Mouse (Mus musculus) heart, embryonic 11.5 days (tissue): Measurements from ENCODE around the gene Abr. TPM values are rescaled to one million over a fixed set of nuclear protein-coding genes. Genes with fewer than 3 reads are reported as not detected.

Source experiments
- ATAC-seq: fragments of 200-750 bp; cut with Nextera tagmentation; replicated peaks from 2 replicates; pipeline ENCODE4 v1.8.0; 2017; ENCODE audit warnings: moderate library complexity; ENCODE audit not compliant: insufficient number of reproducible peaks, low FRiP score, low TSS enrichment
- H3K27ac ChIP-seq: fragments of 300-500 bp; sonication (generic); 2 replicates; pipeline ENCODE4 v1.5.1; 2014; ENCODE audit warnings: mild to moderate bottlenecking, low read depth, low read length
- H3K27me3 ChIP-seq: fragments of 300-500 bp; sonication (generic); 2 replicates; pipeline ENCODE4 v1.6.1; 2014; ENCODE audit warnings: mild to moderate bottlenecking, low read length, mixed read lengths; ENCODE audit not compliant: control insufficient read depth, insufficient read depth
- H3K36me3 ChIP-seq: fragments of 300-500 bp; sonication (generic); 2 replicates; pipeline ENCODE4 v1.6.1; 2014; ENCODE audit warnings: mild to moderate bottlenecking, low read length, moderate library complexity, mixed read lengths; ENCODE audit not compliant: control insufficient read depth, insufficient read depth
- H3K4me1 ChIP-seq: fragments of 300-500 bp; sonication (generic); 2 replicates; pipeline ENCODE4 v1.6.1; 2014; ENCODE audit warnings: low read length; ENCODE audit not compliant: control insufficient read depth, insufficient read depth
- H3K4me2 ChIP-seq: fragments of 300-500 bp; sonication (generic); 2 replicates; pipeline ENCODE4 v1.6.1; 2014; ENCODE audit warnings: mild to moderate bottlenecking, moderate library complexity
- H3K4me3 ChIP-seq: fragments of 300-500 bp; sonication (generic); 2 replicates; pipeline ENCODE4 v1.5.1; 2014; ENCODE audit warnings: low read depth, low read length
- H3K9ac ChIP-seq: fragments of 300-500 bp; sonication (generic); 2 replicates; pipeline ENCODE4 v1.6.1; 2014; ENCODE audit warnings: mild to moderate bottlenecking, low read depth, low read length, moderate library complexity
- H3K9me3 ChIP-seq: fragments of 300-500 bp; sonication (generic); replicated peaks from 2 replicates; pipeline ENCODE4 v1.6.1; 2016; ENCODE audit warnings: low read length; ENCODE audit not compliant: control insufficient read depth
- WGBS: fragments of 180-500 bp; shearing (Covaris S2); extraction: QIAGEN DNeasy Blood & Tissue Kit; methylation state at CpG from one replicate; pipeline ENCODE4 v1.1.7; 2014; ENCODE audit not compliant: insufficient replicate concordance; 5-methylcytosine and 5-hydroxymethylcytosine counted together
- polyA plus RNA-seq: library from polyadenylated mRNA; unstranded; fragments of >200 nt; fragmentation: Nextera tagmentation; extraction: Ambion mirVana; gene quantifications from 2 replicates; pipeline ENCODE4 v1.2.1, GENCODE M21; 2014

Abr gene
- polyA plus RNA-seq, 1 experiment from 2014 or later = 22.9 TPM

- peaks cover 25% of the 10 kb centered on the region for H3K4me1 ChIP-seq
- no peak overlapping the region for H3K4me2 ChIP-seq
- H3K36me3 ChIP-seq = peaks cover 8% of the 10 kb centered on the region; the same call in 1 of the 2 replicates
- no peaks in the 10 kb centered on the region for H3K9me3 ChIP-seq
- no peak overlapping the region for H3K4me3 ChIP-seq
- ATAC-seq = no peak
- peak overlapping the region; percentile 22; the same call in 1 of the 2 replicates for H3K9ac ChIP-seq
- 51% methylated on average over 3 of the region's 3 CpGs for whole genome bisulfite sequencing
- H3K27ac ChIP-seq = no peak overlapping the region
- H3K27me3 ChIP-seq = no peaks in the 10 kb centered on the region
Measured at GRCm38 (mm10) chr11:76450202-76450561, 171.9 kb downstream of the Abr start.

GRCm38 (mm10) chr11:76449520-76450201, 172.5 kb downstream of the Abr start:
- H3K9me3 ChIP-seq = no peaks in the 10 kb centered on the region
- H3K36me3 ChIP-seq = peaks cover 8% of the 10 kb centered on the region; the same call in 1 of the 2 replicates
- H3K4me3 ChIP-seq = no peak overlapping the region
- H3K4me2 ChIP-seq = no peak overlapping the region
- H3K9ac ChIP-seq = no peak overlapping the region
- ATAC-seq = no peak
- no peaks in the 10 kb centered on the region for H3K27me3 ChIP-seq
- 0 out of 2 replicates have a peak overlapping the region, but pooled peaks have one; percentile 36 for H3K27ac ChIP-seq
- WGBS = 41% methylated on average over 15 of the region's 15 CpGs
- H3K4me1 ChIP-seq = peaks cover 25% of the 10 kb centered on the region

DNA sequence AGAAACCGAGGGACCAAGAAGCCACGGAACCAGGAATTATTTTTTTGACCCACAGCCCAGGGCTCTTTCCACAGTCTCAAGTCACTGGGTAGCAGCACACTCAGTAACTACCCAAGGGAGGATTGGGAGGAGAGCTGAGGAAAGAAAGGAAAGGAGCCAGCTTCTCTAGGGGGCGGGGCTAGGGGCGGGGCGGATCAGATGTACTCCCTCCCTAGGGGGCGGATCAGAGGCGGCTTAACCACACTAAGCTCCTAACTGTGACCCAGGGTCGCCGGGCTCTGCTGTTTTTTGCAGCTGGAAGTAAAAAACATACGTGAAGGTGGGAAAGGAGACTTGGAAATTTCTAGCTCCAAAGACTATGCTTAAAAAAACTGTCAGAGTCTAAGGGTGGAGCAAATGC, 175.9 kb downstream of the Abr start:
- H3K4me1 ChIP-seq = peaks cover 30% of the 10 kb centered on the region
- H3K9me3 ChIP-seq = no peaks in the 10 kb centered on the region
- no peak overlapping the region for H3K4me3 ChIP-seq
- H3K27ac ChIP-seq = no peak overlapping the region
- peaks cover 5% of the 10 kb centered on the region; the same call in 1 of the 2 replicates for H3K36me3 ChIP-seq
- 0 out of 2 replicates have a peak, but pooled peaks have one; percentile 62 for ATAC-seq
- no peak overlapping the region for H3K9ac ChIP-seq
- H3K4me2 ChIP-seq = 0 out of 2 replicates have a peak overlapping the region, but pooled peaks have one; percentile 27
- H3K27me3 ChIP-seq = no peaks in the 10 kb centered on the region
- WGBS = 8% methylated on average over 10 of the region's 10 CpGs

GRCm38 (mm10) chr11:76445459-76445858, 176.7 kb downstream of the Abr start:
- Histone ChIP-seq H3K4me2 (no peak overlapping the region), H3K4me3 (no peak overlapping the region), H3K27ac (no peak overlapping the region), H3K4me1 (peaks cover 32% of the 10 kb centered on the region), H3K9ac (no peak overlapping the region), H3K36me3 (0 out of 2 replicates have a peak, but pooled peaks cover 2% of the 10 kb centered on the region), H3K9me3 (no peaks in the 10 kb centered on the region), H3K27me3 (no peaks in the 10 kb centered on the region)
- no peak for ATAC-seq
- WGBS = 54% methylated on average over 8 of the region's 8 CpGs

GRCm38 (mm10) chr11:76439666-76440065, 182.4 kb downstream of the Abr start:
- Histone ChIP-seq H3K36me3 (peaks cover 6% of the 10 kb centered on the region; the same call in 1 of the 2 replicates), H3K27ac (no peak overlapping the region), H3K4me1 (peaks cover 60% of the 10 kb centered on the region), H3K4me2 (no peak overlapping the region), H3K9ac (no peak overlapping the region), H3K4me3 (no peak overlapping the region), H3K9me3 (no peaks in the 10 kb centered on the region), H3K27me3 (no peaks in the 10 kb centered on the region)
- 19% methylated on average over 3 of the region's 3 CpGs for WGBS
- no peak for ATAC-seq

DNA sequence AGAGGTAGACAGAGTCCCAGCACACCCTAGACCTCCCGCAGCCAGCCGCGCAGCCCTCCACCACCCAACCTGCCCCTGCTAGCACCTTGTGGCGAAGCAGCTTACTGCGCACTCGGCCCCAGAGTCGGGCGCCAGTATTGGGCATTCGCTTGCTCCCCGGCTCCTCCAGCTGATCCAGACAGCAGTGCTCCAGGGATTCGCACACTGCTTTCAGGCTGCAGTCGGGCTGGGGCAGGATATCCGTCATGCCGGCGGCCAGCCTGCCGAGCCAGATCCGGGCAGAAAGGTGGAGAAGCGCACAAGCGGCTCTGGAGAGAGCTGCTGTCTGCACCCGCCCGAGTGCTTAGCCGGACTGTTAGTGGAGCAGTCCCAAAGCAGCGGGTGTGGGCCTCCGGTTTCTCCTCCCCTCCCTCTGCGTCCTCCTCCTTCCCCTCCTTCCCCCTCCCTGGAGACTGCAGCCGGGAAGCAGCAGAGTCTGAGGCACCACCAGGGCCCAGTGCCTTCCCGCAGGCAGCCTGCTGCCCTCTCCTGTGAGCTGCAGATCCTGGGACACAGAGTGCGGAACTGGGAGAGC, 185.2 kb downstream of the Abr start:
- peak overlapping the region; percentile 81 for H3K4me2 ChIP-seq
- H3K27ac ChIP-seq = peak overlapping the region; percentile 83
- H3K36me3 ChIP-seq = peaks cover 4% of the 10 kb centered on the region; the same call in 1 of the 2 replicates
- H3K9ac ChIP-seq = peak overlapping the region; percentile 73
- H3K4me1 ChIP-seq = peaks cover 65% of the 10 kb centered on the region
- H3K9me3 ChIP-seq = no peaks in the 10 kb centered on the region
- H3K27me3 ChIP-seq = no peaks in the 10 kb centered on the region
- H3K4me3 ChIP-seq = peak overlapping the region; percentile 46
- 3% methylated on average over 28 of the region's 28 CpGs for WGBS
- ATAC-seq = peak; percentile 57

- Histone ChIP-seq H3K36me3 (peaks cover 4% of the 10 kb centered on the region; the same call in 1 of the 2 replicates), H3K4me3 (peak overlapping the region; percentile 46; the same call in 1 of the 2 replicates), H3K9ac (peak overlapping the region; percentile 46; the same call in 1 of the 2 replicates), H3K9me3 (no peaks in the 10 kb centered on the region), H3K27me3 (no peaks in the 10 kb centered on the region), H3K4me2 (peak overlapping the region; percentile 81), H3K27ac (no peak overlapping the region), H3K4me1 (peaks cover 68% of the 10 kb centered on the region)
- 67% methylated on average over 5 of the region's 5 CpGs for WGBS
- ATAC-seq = no peak
Measured at GRCm38 (mm10) chr11:76436009-76436408, 186.1 kb downstream of the Abr start.

- peaks cover 56% of the 10 kb centered on the region for H3K4me1 ChIP-seq
- no peaks in the 10 kb centered on the region for H3K36me3 ChIP-seq
- peak overlapping the region; percentile 85 for H3K27ac ChIP-seq
- H3K27me3 ChIP-seq = no peaks in the 10 kb centered on the region
- H3K4me2 ChIP-seq = no peak overlapping the region
- H3K4me3 ChIP-seq = no peak overlapping the region
- 63% methylated on average over 6 of the region's 6 CpGs for WGBS
- H3K9me3 ChIP-seq = no peaks in the 10 kb centered on the region
- ATAC-seq = no peak
- peak overlapping the region; percentile 59 for H3K9ac ChIP-seq
Measured at GRCm38 (mm10) chr11:76429966-76430631, 192.0 kb downstream of the Abr start.
